Mouse (Mus musculus) forebrain, embryonic 11.5 days (tissue): ENCODE measurements around the gene Tgfbi. TPM values are rescaled to one million over a fixed set of nuclear protein-coding genes. Genes with fewer than 3 reads are reported as not detected.
A peak's percentile ranks its signal among the peaks of the same experiment; 100 is the strongest.

Experiments
- ATAC-seq: fragments of 200-750 bp; cut with Nextera tagmentation; replicated peaks from 2 replicates; pipeline ENCODE4 v1.8.0; 2017; ENCODE audit warnings: moderate TSS enrichment; ENCODE audit not compliant: low FRiP score
- DNase-seq: peaks from one replicate; pipeline ENCODE4 v3.0.0-alpha.2; 2017; ENCODE audit warnings: low spot score
- H3K27ac ChIP-seq: fragments of 300-500 bp; sonication (generic); 2 replicates; pipeline ENCODE4 v1.5.1; 2014; ENCODE audit warnings: low read depth, low read length
- H3K27me3 ChIP-seq: fragments of 300-500 bp; sonication (generic); 2 replicates; pipeline ENCODE4 v1.6.1; 2014; ENCODE audit warnings: mild to moderate bottlenecking, low read length, mixed read lengths; ENCODE audit not compliant: control insufficient read depth, insufficient read depth
- H3K36me3 ChIP-seq: fragments of 300-500 bp; sonication (generic); 2 replicates; pipeline ENCODE4 v1.6.1; 2014; ENCODE audit warnings: mild to moderate bottlenecking, low read length, moderate library complexity, mixed read lengths; ENCODE audit not compliant: control insufficient read depth, insufficient read depth
- H3K4me1 ChIP-seq: fragments of 300-500 bp; sonication (generic); replicated peaks from 2 replicates; pipeline ENCODE4 v1.6.1; 2014; ENCODE audit warnings: low read length, mixed read lengths; ENCODE audit not compliant: control insufficient read depth, insufficient read depth
- H3K4me2 ChIP-seq: fragments of 300-500 bp; sonication (generic); 2 replicates; pipeline ENCODE4 v1.6.1; 2014; ENCODE audit warnings: low read depth, mild to moderate bottlenecking, low read length, moderate library complexity, mixed read lengths; ENCODE audit not compliant: severe bottlenecking
- H3K4me3 ChIP-seq: fragments of 300-500 bp; sonication (generic); 2 replicates; pipeline ENCODE4 v1.5.1; 2014; ENCODE audit warnings: low read depth, low read length
- H3K9ac ChIP-seq: fragments of 300-500 bp; sonication (generic); 2 replicates; pipeline ENCODE4 v1.6.1; 2014; ENCODE audit warnings: low read length
- H3K9me3 ChIP-seq: fragments of 300-500 bp; sonication (generic); 2 replicates; pipeline ENCODE4 v1.6.1; 2016; ENCODE audit warnings: low read length, mixed read lengths; ENCODE audit not compliant: control insufficient read depth
- WGBS: fragments of 180-500 bp; shearing (Covaris S2); extraction: QIAGEN DNeasy Blood & Tissue Kit; methylation state at CpG from one replicate; pipeline ENCODE4 v1.1.7; 2014; 5-methylcytosine and 5-hydroxymethylcytosine counted together
- polyA plus RNA-seq: library from polyadenylated mRNA; unstranded; fragments of >200 nt; fragmentation: Nextera tagmentation; extraction: Ambion mirVana; gene quantifications from 2 replicates; pipeline ENCODE4 v1.2.1, GENCODE M21; 2014

Tgfbi gene
- polyA plus RNA-seq, 1 experiment from 2014 or later: 26.2 TPM

DNA sequence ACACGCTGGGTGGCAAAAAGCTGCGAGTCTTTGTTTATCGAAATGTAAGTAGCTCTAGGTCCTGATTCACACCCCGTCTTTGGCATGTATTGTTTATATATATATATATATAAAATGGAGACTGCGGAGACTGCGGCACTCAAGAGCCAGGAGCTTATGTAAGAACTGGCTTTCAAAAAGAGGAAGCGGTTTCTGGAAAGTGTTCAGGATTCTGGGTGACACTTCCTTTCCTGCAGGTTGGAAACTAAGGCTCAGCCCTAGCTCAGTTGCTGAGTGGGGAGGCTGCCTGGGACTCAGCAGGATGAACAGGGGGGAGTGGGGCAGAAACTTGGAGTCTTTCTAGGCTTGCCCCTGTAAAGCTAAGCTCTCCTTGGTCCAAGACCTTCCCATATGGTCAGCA is 22.0 kb downstream of the Tgfbi start:
- no peak overlapping the region for H3K9ac ChIP-seq
- ATAC-seq (no peak), DNase-seq (no peak)
- no peaks in the 10 kb centered on the region for H3K27me3 ChIP-seq
- H3K9me3 ChIP-seq: no peaks in the 10 kb centered on the region
- H3K4me3 ChIP-seq: no peak overlapping the region
- H3K36me3 ChIP-seq: no peaks in the 10 kb centered on the region
- 93% methylated on average over 7 of the region's 7 CpGs for WGBS
- H3K4me2 ChIP-seq: no peak overlapping the region
- H3K27ac ChIP-seq: no peak overlapping the region
- 0 out of 2 replicates have a peak, but pooled peaks cover 2% of the 10 kb centered on the region for H3K4me1 ChIP-seq

DNA sequence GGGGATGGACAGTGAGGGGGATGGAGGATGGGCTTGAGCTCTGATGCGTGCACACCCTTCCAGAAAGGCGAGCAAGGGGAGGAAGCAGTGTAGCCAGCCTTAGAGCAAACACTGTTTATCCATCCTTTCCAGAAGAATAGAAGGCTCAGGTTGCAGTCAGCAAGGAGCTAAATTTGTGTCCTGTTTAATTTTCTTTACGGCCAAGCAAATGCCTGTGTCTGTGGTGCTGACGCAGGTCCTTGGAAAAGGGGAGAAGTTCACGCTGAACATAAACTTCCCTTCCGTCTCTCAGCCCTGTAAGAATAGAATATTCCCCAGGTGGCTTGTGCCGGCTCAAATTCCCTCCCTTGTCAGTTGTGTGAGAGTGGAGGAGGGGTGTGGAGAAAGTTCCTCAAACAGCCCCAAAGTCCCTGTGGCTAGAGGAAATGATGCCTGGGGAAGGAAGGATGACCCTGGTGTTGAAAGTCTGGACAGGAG is 24.9 kb downstream of the Tgfbi start:
- H3K4me2 ChIP-seq: no peak overlapping the region
- ATAC-seq (no peak), DNase-seq (no peak)
- 31% methylated on average over 7 of the region's 7 CpGs for WGBS
- H3K36me3 ChIP-seq: no peaks in the 10 kb centered on the region
- H3K4me3 ChIP-seq: no peak overlapping the region
- no peak overlapping the region for H3K9ac ChIP-seq
- H3K27me3 ChIP-seq: no peaks in the 10 kb centered on the region
- no peaks in the 10 kb centered on the region for H3K9me3 ChIP-seq
- H3K4me1 ChIP-seq: peaks cover 5% of the 10 kb centered on the region; the same call in 1 of the 2 replicates
- no peak overlapping the region for H3K27ac ChIP-seq

DNA sequence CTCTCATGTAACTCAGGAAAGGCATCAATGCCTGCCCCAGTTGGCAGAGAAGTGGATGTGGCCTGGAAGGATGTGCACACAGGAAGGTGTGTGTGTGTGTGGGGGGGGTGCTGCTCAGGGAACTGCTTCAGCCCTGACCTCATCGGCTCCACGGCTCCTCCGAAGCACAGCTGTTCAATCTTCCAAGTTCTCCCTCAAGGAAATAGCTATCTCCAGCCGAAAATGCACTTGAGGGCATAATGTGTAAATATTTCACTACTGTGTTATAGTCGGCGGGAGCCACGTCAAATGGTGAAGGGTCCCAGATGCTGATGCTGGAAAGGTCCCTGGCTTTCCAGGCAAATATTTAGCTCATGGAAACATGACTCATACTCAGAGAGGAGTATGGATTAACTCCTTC is 25.6 kb downstream of the Tgfbi start:
- no peak overlapping the region for H3K9ac ChIP-seq
- ATAC-seq (no peak), DNase-seq (no peak)
- H3K4me1 ChIP-seq: peaks cover 5% of the 10 kb centered on the region; the same call in 1 of the 2 replicates
- no peaks in the 10 kb centered on the region for H3K36me3 ChIP-seq
- no peak overlapping the region for H3K4me2 ChIP-seq
- H3K9me3 ChIP-seq: no peaks in the 10 kb centered on the region
- no peak overlapping the region for H3K4me3 ChIP-seq
- WGBS: 74% methylated on average over 7 of the region's 7 CpGs
- H3K27me3 ChIP-seq: no peaks in the 10 kb centered on the region
- no peak overlapping the region for H3K27ac ChIP-seq

DNA sequence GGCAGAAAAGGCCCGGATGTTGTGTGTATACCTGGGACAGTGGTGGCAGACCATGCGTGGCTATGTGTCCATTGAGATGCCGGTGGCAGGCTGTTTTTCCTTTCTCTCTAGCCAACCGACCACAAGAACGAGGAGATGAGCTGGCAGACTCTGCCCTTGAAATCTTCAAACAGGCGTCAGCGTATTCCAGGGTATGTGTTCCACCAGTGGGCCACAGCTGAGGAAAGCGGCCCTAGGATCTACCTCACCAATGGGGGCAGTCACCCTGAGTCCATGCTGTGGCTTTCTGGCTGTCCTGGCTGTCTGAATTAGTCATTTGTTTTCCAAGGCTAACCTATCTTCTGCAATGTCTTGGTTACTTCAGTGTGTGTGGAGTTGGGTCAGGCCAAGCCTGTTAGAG is 27.7 kb downstream of the Tgfbi start:
- Histone ChIP-seq H3K4me1 (peaks cover 5% of the 10 kb centered on the region; the same call in 1 of the 2 replicates), H3K27ac (no peak overlapping the region), H3K27me3 (no peaks in the 10 kb centered on the region), H3K4me2 (no peak overlapping the region), H3K4me3 (no peak overlapping the region), H3K9me3 (no peaks in the 10 kb centered on the region), H3K9ac (no peak overlapping the region), H3K36me3 (no peaks in the 10 kb centered on the region)
- no peak for DNase-seq
- ATAC-seq: no peak
- 93% methylated on average over 8 of the region's 8 CpGs for WGBS

DNA sequence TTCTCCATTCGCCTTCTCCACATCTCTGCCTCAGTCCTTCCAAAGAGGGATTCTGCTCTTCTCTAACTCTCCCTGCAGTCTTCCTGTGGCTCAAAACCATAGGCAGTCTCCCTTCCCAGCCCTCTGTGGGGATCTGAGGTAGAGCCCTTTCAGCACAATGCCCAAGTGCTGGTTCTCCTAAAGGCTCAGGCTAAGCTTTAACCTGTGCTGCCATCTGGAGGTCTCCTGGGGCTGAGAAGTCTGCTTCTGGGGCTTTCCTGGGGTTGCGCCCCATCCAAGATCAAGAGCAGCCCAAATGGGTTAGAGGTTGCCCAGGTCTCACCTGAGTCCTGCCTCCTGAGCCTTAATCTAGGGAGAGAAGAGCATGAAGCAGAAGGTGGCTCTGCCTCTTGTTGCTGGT is 32.4 kb downstream of the Tgfbi start:
- H3K4me1 ChIP-seq: peaks cover 3% of the 10 kb centered on the region; the same call in 1 of the 2 replicates
- no peak overlapping the region for H3K4me3 ChIP-seq
- DNase-seq (no peak), ATAC-seq (no peak)
- 85% methylated on average over 2 of the region's 2 CpGs for WGBS
- H3K27ac ChIP-seq: no peak overlapping the region
- no peaks in the 10 kb centered on the region for H3K9me3 ChIP-seq
- H3K9ac ChIP-seq: no peak overlapping the region
- H3K4me2 ChIP-seq: no peak overlapping the region
- no peaks in the 10 kb centered on the region for H3K27me3 ChIP-seq
- no peaks in the 10 kb centered on the region for H3K36me3 ChIP-seq

DNA sequence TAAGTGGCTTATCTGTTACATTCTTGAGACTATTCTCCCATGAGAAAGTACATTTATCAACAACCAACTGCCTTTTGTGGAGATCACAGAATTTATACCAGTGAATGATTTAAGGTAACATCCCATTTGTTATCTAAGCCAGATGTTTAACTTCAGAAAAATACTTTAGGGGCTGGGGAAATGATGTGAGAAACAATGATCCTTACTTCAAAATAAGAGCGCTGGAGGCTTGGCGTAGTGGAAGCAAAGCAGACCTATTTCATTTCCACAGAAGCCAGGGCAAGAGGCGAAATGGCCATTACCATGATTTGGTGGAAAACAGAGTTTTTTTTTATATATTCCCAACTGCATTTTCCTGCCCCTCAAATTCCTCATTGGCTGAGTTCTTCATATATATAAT is 34.7 kb downstream of the Tgfbi start:
- H3K4me3 ChIP-seq: no peak overlapping the region
- H3K36me3 ChIP-seq: no peaks in the 10 kb centered on the region
- H3K4me1 ChIP-seq: no peaks in the 10 kb centered on the region
- H3K27ac ChIP-seq: no peak overlapping the region
- no peak overlapping the region for H3K4me2 ChIP-seq
- no peak for DNase-seq
- 93% methylated on average over 3 of the region's 3 CpGs for WGBS
- no peaks in the 10 kb centered on the region for H3K27me3 ChIP-seq
- no peaks in the 10 kb centered on the region for H3K9me3 ChIP-seq
- H3K9ac ChIP-seq: no peak overlapping the region
- ATAC-seq: no peak

DNA sequence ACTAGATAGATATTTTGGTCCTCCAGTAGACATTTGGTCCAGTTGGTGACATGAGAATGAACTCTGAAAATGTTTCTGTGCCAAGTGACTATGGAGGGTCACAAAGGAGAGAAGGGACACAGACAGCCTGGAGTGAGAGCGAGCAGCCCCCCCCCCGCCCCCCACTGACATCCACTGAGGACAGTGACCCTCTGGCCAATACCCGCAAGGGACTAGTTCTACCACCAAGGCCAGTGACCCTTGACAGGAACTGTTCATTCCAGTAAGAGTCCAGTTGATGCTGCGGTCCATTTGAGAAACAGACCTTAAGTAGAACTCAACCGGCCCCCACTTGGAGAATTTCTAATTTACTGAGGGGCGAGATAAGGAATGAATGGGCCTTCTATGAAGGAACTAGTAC is 36.4 kb downstream of the Tgfbi start:
- Histone ChIP-seq H3K36me3 (no peaks in the 10 kb centered on the region), H3K4me3 (no peak overlapping the region), H3K27me3 (no peaks in the 10 kb centered on the region), H3K9me3 (no peaks in the 10 kb centered on the region), H3K27ac (no peak overlapping the region), H3K9ac (no peak overlapping the region), H3K4me2 (no peak overlapping the region), H3K4me1 (no peaks in the 10 kb centered on the region)
- ATAC-seq: no peak
- WGBS: 80% methylated on average over 6 of the region's 6 CpGs
- no peak for DNase-seq

DNA sequence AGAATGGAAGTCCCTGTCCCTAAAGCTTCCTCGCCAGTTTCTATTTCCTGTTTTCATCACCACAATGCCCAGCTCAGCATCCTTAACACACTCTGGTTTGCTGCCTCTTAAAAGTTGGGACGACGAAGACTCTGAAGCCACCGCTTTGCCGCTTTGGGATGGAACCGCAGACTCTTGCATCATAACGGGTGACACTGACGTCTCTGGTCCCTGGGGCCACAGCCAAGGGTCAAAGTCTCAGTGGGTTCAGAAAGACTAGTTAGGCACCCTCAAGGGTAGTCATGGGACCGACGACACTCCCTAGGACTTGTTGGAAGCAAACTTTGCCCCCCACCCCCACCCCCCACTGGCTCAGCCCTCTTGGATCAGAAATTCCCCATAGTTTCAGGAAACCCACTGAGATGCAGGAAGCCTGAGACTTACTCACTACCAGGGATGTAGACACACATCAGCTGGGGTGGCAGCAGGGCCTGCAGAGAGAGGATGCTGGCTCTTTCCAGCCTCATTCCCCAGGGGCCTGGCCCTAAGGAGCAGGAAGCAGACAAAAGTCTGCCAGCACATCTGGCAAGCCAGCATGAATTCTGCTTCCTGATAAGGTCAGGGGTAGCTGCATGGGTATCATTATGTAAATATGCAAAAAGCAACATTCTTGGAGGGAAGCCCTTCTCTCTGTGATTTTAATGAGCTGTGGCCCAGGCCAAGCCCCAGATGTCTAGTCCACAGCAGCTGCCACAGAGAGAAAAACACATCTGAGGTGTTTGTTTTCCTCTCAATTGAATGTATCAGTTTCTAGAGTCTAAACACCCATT is 38.5 kb downstream of the Tgfbi start:
- ATAC-seq: no peak
- Histone ChIP-seq H3K27me3 (no peaks in the 10 kb centered on the region), H3K27ac (peak overlapping the region; percentile 37; the same call in 1 of the 2 replicates), H3K36me3 (no peaks in the 10 kb centered on the region), H3K4me2 (no peak overlapping the region), H3K4me3 (no peak overlapping the region), H3K9me3 (no peaks in the 10 kb centered on the region), H3K9ac (no peak overlapping the region), H3K4me1 (no peaks in the 10 kb centered on the region)
- WGBS: 83% methylated on average over 10 of the region's 10 CpGs
- DNase-seq: peak; percentile 58

DNA sequence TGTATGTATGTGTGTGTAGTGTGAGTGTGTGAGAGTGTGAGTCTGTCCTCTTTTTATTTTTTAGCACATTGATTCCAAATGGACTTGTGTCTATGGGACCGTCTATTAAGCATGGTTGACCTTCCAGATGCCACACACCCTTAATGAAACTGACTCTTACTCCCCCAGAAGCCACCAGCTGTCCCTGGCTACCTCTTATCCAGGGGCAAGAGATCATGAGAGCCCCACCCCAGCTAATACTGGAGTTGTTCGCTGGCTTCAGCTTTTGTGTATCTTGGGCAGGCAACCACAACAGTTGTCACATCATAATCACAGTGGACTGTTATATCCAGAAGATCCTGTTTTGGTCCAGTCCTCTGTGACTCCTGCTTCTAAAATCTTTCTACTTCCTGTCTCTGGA is 40.7 kb downstream of the Tgfbi start:
- Histone ChIP-seq H3K36me3 (no peaks in the 10 kb centered on the region), H3K4me1 (no peaks in the 10 kb centered on the region), H3K27me3 (no peaks in the 10 kb centered on the region), H3K4me2 (no peak overlapping the region), H3K27ac (no peak overlapping the region), H3K4me3 (no peak overlapping the region), H3K9ac (no peak overlapping the region), H3K9me3 (no peaks in the 10 kb centered on the region)
- 88% methylated on average over 2 of the region's 2 CpGs for WGBS
- ATAC-seq (no peak), DNase-seq (no peak)
